Mouse (Mus musculus): ENCODE data around the gene Frmd5.
A peak's percentile ranks its signal among the peaks of the same experiment; 100 is the strongest.

Gene Frmd5

DNA sequence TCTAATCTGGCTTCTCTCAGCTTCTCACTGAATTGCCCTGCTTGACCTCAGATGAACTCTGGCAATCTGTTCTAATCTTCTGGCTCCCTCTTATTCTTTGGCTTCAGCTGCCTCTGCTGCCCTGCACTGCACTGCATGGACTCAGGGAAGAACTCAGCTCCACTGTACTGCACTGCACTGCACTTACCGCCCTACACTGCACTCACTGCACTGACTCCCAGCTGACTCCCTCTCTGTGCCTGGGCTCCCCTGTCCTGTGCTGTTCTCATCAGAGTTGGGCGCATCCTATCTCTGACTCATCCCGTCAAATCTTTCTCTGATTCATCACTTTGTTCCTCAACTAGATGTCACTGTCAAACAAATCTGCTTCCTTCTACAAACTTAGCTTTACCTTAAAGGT lies 124.5 kb downstream of the Frmd5 start:
- DNase-seq (ENCODE audit: low spot score): no peak

DNA sequence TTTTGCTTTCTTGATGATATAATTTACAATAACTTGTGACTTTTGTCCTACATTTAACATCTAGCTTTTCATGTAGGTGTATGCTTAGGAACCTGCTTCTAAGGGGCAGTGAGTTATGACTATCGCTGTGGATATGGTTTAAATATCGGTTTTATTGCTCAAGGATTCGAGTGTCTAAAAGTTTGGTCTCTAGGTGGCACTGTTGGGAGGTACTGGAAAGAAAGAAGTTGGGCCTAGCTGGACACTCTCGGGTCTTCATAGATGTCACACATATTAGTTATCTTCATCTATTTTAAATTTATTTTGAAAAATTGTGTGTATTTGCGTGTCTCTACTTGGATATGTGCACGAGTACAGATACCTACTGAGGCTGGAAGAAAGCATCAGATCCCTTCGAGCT lies 127.2 kb downstream of the Frmd5 start:
- DNase-seq (ENCODE audit: low spot score): peak; percentile 22

DNA sequence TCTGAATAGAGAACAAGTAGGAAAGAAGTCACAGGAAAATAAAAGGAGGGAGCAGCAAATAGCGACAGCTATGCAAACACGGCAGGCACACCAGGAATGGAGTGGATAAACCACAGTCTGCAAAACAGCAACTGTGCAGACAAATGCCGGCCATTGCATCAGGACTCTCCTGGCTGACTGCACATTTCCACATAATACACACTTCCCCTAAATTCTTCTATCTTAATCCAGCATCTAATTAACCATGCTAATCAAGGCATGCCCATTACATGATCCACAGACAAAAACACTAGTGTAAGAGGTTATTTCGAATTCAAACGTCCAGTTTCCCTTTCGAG lies 129.3 kb downstream of the Frmd5 start:
- no peak for DNase-seq (ENCODE audit: low spot score)

DNA sequence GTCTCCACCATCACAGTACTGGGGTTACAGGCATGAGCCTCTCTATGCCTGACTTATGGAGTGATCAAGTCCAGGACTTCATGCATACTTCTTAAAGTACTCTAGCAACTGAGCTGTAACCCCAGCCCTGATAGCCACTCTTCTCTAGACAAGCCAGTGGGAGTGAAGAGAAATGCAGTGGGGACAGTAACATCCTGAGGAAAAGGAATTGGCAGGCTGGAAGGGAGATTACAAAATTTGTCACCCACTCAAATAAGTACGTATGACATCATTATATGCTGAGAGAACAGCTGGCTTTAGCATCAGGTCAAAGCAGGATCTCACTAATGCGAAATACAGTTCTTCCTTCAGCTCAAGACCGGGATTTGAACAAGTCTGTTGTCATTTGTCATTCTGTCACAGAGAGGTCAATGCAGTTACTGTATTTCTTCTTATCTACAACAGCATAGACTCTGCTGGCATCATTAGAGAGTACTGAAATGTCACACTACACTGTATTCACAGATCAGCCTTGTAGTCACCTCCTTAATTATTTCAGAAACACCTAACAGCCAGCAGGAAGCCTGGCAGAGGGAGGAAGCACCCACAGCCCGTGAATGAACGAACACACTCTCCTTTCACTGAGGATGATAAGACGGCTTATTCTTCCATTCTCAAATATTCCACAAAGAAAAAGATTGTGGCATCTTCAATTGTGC lies 129.8 kb downstream of the Frmd5 start:
- no peak for DNase-seq (ENCODE audit: low spot score)

DNA sequence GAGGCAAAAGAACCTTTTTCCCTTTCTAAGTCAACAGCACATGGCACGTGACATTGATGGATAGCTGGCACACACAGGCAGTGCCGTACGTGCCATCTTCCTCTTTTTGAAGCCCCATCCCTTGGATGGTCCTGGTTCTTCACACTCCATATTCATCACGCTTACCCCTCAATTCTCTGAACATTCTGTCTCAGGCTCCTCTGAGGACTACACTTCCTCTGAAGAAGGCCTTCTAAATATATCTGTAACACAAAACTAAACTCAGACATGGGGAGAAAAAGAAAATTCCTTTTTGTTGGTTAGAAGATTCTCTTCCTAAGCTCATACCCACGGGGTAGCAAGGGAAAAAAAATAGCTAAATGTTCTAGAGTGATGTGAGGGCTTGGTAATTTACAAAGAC lies 131.0 kb downstream of the Frmd5 start:
- DNase-seq (ENCODE audit: low spot score): no peak

DNA sequence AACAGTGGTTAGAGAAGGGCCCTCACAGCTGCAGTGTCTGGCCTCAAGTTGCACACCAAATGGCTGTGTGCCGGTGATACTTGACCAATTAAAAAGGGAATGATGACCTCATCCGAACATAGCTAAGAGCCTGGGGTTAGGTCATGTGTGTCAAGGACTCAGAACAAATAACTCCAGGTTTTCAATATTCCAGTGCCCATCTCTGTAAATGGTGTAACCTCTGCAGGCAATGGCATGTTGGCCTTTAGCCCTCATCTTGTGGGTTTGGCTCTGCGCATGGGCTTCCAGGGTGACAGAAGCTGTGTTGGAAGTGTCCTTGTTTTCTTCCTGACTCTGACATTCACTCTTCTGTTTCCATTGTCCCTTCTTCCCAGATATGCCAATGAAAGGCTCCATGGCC lies 131.8 kb downstream of the Frmd5 start:
- DNase-seq (ENCODE audit: low spot score): no peak

DNA sequence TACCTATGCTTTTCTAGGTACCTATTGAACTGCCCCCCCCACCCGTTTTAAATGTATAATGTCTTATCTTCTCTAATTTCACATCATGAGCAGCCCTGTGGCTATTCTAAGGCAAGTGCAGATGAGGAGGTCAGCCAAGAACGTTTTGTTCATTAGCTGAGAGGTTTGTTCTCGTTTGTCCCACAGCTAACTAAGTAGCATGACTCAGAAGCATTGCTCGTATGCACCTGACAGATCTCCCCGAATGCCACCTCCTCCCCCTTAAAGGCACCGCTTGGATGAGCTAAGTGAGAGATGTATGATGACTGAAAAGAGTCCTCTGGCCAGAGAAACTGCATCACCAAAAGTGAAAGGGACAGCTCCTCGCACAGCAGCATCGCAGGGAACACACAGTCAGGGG lies 132.7 kb downstream of the Frmd5 start:
- DNase-seq (ENCODE audit: low spot score): no peak

DNA sequence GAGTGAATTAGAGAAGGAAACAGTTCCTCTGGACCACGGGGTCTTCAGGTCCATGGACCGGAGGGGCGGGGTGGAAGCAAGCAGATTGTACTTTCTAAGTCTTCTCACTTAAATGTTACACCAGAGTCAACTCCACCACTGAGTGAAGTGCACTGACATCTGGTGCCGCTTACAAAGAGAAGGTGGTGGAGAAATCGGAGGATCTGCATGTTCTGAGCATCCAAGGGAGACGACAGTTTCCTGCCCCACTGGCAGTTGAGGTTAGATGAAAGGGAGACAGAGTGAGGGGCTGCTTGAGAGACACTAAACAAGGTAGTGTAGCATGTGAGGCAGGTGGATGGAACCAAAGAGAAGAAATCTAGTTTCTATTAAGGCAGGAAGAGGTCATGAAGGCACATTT lies 137.0 kb downstream of the Frmd5 start:
- no peak for DNase-seq (ENCODE audit: low spot score)

DNA sequence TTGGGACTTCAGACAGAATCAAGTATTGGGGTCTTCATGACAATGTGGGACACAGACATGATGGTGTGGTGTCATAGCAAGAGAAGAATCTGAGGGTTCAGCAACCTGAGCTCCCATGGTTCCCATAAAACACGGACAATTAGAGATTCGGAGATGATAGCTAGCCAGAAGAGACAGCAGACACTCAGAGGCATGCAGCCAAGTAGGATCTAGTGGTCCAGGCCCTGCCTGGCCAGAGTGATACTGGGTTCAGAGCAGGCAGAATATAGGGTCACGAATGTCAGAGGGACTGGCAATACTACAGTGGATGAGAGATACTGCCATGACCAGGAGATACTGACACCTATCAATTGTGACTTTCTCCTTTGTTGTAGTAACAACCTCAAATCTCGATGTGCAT lies 138.6 kb downstream of the Frmd5 start:
- no peak for DNase-seq (ENCODE audit: low spot score)

DNA sequence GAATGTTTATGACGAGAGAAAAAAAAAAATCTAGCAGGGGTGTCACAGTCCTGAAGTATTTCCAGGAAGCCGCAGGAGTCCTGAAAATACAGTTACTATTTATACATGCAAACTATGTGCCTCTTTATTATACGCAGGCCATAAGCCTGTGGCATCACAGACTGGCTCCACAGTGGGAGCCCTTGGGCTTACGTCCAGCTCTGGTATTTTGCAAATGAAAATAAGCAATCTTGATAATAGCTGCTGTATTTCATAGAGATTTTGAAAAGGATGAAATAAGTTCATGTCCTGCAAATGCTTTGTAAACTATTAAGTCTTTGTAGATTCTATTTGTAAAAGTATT lies 145.8 kb downstream of the Frmd5 start:
- no peak for DNase-seq (ENCODE audit: low spot score)

DNA sequence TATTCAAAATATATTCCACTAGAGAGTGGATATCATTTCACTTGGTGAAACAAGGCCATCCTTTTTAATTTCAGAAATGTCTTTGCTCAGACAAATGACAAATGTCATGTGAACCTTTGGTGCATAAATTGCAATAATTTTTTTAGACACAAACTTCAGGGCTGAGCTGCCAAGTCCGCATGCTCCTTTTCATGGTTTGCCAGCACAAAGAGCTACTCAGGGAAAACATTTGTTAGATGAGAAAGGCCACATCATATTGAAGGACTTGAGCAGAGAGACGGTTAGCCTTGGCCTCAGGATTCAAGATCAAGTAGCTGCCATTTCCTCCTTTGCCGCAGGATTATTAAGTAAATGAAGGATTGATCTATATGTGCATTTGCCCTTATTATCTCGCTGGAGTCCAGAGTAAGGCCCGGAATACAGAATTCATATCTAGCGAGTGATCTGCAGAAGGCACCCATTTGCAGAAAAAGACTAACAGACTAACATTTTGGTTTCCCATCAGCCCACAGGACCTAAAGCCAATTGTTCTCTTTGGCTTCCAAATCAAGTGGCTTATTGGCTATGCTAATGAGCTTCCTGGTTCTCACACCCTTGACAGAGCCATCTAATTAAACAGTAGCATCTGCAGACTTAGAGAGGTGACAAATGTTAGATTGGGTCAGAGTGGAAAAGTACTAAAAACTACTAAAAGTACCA lies 146.3 kb downstream of the Frmd5 start:
- no peak for DNase-seq (ENCODE audit: low spot score)

DNA sequence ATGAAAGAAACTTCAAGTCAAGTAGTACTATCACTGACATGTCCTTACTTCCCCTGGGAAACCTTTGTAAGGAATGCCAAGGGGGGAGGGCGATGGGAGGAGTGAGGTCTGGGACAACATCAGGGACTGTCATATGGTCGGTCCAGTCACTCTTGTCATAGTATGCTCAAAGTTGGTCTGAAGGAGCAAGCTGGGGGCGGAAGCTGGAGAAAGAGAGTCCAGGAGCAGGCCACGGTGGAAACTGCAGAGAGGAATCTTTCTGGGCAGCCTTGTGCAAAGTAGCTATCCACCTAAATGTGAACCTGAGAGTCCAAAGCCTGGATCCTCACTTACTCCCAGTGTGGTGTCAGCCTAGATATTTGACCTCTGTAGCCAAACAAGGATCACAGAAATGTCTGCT lies 147.5 kb downstream of the Frmd5 start:
- DNase-seq (ENCODE audit: low spot score): no peak

DNA sequence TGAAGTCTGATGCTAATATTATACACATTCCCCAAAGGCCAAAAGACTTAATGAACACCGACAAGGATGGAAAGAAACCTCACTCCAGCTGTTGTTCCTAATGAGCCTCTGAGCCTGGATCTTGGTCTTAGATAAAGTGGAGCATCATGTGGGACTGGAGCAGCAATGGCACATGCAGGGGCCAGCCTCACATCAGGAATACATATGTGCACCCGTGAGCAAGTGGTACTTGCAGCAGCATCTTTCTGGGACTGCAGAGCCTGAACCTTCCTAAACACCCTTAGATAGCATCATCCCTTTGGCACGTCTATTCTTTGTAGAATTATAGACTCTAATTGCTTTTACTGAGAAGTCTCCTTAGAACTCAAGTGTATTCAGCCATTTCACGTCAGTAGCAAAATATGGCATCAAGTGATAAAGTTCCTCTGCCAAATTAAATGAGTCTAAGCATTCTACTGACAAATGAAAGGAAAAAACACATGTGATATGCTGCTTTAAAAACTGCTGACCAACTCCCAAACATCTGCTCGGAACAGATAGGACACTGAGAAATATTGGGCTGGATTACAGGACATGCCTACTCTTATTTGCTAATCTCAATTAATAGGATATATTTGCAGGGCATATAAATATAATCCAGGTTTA lies 148.6 kb downstream of the Frmd5 start:
- DNase-seq (ENCODE audit: low spot score): no peak

DNA sequence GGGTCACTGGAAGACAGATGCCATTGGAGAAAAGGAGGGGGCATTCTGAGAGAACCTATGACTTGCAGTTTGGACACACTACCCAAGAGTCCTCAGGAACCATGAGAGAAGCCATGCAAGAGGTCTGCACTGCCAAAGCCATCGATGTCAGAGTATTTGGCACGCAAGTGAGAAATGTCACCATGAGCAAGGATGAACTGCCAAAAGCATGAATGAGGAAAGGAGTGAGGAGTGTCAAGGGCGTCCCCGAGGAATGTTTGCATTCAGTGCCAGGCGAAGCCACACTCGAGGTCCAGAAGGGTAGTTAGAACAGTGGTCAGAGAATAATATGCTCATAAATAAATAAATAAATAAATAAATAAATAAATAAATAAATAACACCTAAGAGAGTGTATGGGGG lies 150.9 kb downstream of the Frmd5 start:
- DNase-seq (ENCODE audit: low spot score): peak; percentile 13

DNA sequence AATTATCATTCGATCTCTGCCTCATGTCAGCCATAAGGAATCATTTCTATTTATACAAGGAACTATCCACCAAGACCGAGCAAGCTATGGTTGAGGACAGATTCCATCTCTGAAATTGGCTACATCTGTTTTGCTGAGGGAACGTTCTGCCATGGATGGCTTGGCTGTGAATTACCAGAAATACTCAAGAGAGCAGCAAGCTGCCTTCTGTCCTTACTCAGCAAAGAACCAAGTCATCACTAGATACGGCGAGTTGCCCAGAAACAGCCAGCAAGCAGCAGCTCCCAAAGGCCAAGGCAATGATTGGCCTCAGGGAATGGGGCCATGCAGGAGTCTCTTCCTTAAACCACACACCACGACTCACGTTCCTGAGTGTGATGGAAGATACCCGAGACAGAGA lies 151.8 kb downstream of the Frmd5 start:
- DNase-seq (ENCODE audit: low spot score): no peak

DNA sequence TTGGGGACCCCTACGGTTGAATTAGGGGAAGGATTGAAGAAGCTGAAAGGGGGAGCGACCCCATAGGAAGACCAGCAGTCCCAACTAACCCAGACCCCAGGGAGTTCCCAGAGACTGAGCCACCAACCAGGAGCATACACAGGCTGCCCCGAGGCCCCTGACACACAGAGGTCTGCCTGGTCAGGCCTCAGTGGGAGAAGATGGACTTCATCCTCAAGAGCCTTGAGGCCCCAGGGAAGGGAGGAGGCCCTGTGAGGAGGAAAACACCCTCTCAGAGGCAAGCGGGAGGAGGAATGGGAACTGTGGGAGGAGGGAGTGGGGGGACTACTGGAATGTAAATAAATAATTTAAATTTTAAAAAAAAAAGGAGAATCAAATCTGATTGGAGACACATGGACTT lies 160.4 kb downstream of the Frmd5 start:
- DNase-seq (ENCODE audit: low spot score): no peak

DNA sequence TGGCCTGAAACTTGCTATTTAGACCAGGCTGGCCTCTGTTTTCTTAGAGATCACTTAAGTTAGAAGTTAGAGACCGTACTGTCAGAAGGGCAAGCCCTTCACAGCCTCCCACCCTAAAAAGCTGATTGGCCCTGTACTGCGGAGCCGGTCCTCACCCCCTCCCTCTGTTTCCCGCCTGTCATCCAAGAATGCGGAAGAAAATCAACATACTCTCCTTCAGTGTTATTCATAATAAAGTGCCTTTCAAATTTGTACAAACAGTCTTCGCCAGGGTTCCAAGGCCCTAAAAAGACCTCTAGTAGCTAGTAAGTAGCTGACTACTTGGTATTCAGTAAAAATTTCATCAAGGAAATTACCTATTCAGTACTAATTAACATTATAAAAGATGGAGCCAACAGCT lies 164.0 kb downstream of the Frmd5 start:
- DNase-seq (ENCODE audit: low spot score): no peak

DNA sequence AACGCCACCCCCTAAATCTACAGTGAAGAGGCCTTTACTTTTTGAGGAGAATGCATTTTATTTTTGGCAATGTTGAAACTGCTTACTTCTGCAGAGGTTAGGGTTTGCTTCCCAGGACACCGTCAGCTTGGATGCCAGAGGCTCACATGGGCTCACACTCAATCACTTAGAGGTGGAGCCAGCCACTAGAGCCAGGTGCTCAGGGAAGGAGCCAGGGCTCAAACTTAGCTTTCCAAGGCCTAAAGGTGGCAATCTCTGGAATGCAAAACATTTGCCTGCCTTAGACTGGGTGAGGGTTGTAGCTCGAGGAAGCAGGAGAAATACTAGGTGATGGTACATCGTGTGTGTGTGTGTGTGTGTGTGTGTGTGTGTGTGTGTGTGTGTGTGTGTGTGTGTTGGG lies 174.8 kb downstream of the Frmd5 start:
- DNase-seq (ENCODE audit: low spot score): no peak

DNA sequence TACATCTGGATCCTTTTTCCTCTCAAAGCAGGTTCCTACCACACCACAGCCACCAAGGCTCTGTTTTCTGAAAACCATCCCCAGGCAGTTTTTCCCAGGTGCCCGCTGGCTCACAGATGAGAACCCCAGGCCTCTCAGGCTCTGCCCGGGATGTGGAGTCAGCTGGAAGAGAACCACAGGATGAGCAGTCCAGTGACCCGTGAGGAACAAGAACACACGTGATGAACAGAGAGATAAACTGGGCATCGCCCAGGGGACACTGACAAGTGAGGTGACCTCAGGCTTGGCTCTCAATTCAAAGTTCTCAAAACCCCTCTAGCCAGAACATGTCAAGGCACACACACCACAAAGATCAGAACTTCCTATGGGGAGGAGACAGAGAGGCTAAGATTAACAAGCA lies 176.6 kb downstream of the Frmd5 start:
- DNase-seq (ENCODE audit: low spot score): no peak

DNA sequence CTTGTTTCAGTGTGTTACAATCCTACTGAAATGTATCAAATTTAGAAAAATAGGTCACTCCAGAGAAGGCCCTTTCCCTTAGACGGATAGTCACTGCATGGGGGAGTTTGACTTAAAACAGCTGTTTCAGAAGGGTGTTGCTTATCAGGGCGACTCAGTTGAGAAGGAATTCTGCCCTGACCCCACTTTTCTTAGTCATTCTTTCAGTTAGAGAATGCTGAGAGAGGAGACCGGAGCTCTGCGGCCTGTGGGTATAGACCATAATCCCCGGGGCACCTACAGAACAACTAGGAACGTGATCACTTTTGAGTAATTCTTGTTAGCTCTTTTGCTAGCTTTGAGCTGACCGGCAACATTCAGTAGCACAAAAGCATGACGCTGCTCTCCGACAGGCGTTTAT lies 178.6 kb downstream of the Frmd5 start:
- no peak for DNase-seq (ENCODE audit: low spot score)

DNA sequence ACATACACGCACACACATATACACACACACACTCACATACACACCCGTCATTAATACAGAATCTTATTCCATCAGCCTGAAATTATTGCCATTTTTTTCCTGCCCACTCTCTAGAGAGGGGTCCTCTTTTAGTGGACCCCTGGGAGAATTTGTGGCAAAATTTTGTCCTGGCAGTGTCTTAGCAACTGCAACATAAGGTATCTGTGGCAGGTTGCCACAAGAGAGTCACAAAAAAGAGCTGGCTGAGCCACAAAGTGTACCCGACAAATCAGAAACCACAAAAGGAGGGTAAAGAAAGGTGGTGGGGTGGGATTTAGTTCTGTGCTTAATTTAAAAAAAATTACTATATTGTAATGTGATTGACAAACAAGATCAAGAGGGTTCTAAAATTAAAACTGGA lies 181.0 kb downstream of the Frmd5 start:
- no peak for DNase-seq (ENCODE audit: low spot score)

DNA sequence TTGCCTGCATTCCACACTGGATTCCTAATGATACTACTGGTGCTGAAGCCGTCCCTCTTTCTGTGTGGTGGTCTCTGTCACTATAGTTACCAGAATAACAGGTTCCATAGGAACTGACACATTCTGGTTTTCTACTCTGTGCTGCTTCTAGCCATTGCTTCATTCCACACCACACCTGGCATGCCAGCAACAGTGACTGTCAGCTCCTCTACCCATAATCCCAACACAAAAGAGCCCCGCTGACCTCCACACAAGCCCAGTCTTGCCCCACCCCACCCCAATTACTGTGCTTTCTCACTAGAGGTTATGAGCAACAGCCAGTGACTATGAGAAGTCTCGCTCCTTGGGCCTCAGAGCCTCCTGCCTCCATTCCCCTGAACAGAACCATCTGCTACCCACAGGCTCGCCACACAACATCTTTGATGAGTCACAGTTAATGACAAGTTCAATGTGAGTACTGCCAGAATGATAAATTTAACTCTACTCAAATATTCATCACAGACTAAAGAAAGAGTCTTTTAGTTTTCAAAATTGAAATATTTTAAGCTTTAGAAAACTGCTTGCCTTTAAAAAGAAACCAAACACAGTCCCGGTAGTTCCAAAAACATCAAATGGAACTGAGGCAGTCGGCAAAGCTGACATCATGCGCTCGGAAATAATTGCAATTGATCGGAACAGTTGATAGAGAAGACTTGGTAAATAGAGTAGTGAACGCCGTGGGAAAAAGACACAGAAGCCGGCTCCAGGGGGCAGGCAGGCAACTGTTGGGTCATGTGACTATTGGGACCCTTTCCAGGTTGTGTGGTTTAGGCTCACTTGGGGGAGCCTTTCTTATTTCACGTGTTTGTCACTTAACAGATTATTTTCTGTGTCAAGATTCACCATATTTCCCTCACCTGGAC lies 185.4 kb downstream of the Frmd5 start:
- DNase-seq (ENCODE audit: low spot score): peak; percentile 16
